Mouse (Mus musculus) stomach, embryonic 16.5 days (tissue): ENCODE data around the gene F2rl2. TPM values are rescaled to one million over a fixed set of nuclear protein-coding genes. Genes with fewer than 3 reads are reported as not detected.

Source experiments
- ATAC-seq: fragments of 200-750 bp; cut with Nextera tagmentation; 2 replicates; pipeline ENCODE4 v1.8.0; 2017; ENCODE audit warnings: moderate number of reproducible peaks, moderate TSS enrichment; ENCODE audit not compliant: insufficient read depth, low FRiP score
- H3K27ac ChIP-seq: fragments of 300-500 bp; sonication (generic); 2 replicates; pipeline ENCODE4 v1.5.1; 2014; ENCODE audit warnings: low read length
- H3K27me3 ChIP-seq: fragments of 300-500 bp; sonication (generic); 2 replicates; pipeline ENCODE4 v1.6.1; 2014; ENCODE audit warnings: low read length, control low read depth, mixed read lengths; ENCODE audit not compliant: control insufficient read depth, insufficient read depth
- H3K36me3 ChIP-seq: fragments of 300-500 bp; sonication (generic); 2 replicates; pipeline ENCODE4 v1.6.1; 2014; ENCODE audit warnings: low read length; ENCODE audit not compliant: control insufficient read depth, insufficient read depth
- H3K4me1 ChIP-seq: fragments of 300-500 bp; sonication (generic); 2 replicates; pipeline ENCODE4 v1.6.1; 2014; ENCODE audit warnings: low read length, control low read depth, mixed read lengths; ENCODE audit not compliant: control insufficient read depth, insufficient read depth
- H3K4me2 ChIP-seq: fragments of 300-500 bp; sonication (generic); 2 replicates; pipeline ENCODE4 v1.6.1; 2014; ENCODE audit warnings: low read depth, low read length, mixed read lengths
- H3K4me3 ChIP-seq: fragments of 300-500 bp; sonication (generic); replicated peaks from 2 replicates; pipeline ENCODE4 v1.5.1; 2014; ENCODE audit warnings: mild to moderate bottlenecking, low read length
- H3K9ac ChIP-seq: fragments of 300-500 bp; sonication (generic); 2 replicates; pipeline ENCODE4 v1.6.1; 2014; ENCODE audit warnings: low read length
- H3K9me3 ChIP-seq: fragments of 300-500 bp; sonication (generic); replicated peaks from 2 replicates; pipeline ENCODE4 v1.6.1; 2016; ENCODE audit warnings: low read length, control low read depth; ENCODE audit not compliant: control insufficient read depth
- WGBS: fragments of 180-500 bp; shearing (Covaris S2); extraction: QIAGEN DNeasy Blood & Tissue Kit; methylation state at CpG from one replicate; pipeline ENCODE4 v1.1.7; 2014; 5-methylcytosine and 5-hydroxymethylcytosine counted together
- polyA plus RNA-seq: library from polyadenylated mRNA; unstranded; fragments of >200 nt; fragmentation: Nextera tagmentation; extraction: Ambion mirVana; gene quantifications from 2 replicates; pipeline ENCODE4 v1.2.1, GENCODE M21; 2015

The F2rl2 gene
- polyA plus RNA-seq, 1 experiment from 2014 or later = 0.28 TPM

DNA sequence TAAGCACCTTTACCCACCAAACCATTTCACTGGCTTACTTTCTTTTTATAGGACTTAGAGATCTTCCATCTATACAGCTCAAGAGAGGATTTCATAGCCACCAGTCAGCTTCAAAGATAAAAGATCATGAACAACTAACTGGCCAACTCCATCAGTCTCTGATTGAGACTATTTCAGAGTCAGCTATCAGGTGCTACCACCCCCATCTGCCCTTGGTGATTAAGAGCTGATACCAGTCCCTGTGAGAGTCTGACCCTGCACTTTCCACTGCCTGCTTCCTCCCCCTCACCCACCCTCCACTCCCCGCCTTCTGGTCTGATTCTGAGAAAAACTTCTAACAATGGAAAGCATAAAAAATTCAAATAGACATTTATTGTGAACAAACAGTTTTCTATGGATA, 8.1 kb upstream of the F2rl2 start:
- Histone ChIP-seq H3K9ac (no peak overlapping the region), H3K9me3 (no peaks in the 10 kb centered on the region), H3K4me3 (no peak overlapping the region), H3K27me3 (no peaks in the 10 kb centered on the region), H3K36me3 (no peaks in the 10 kb centered on the region), H3K27ac (no peak overlapping the region), H3K4me2 (no peak overlapping the region), H3K4me1 (no peaks in the 10 kb centered on the region)
- ATAC-seq = no peak
- 80% methylated on average over 1 of the region's 1 CpGs for WGBS

DNA sequence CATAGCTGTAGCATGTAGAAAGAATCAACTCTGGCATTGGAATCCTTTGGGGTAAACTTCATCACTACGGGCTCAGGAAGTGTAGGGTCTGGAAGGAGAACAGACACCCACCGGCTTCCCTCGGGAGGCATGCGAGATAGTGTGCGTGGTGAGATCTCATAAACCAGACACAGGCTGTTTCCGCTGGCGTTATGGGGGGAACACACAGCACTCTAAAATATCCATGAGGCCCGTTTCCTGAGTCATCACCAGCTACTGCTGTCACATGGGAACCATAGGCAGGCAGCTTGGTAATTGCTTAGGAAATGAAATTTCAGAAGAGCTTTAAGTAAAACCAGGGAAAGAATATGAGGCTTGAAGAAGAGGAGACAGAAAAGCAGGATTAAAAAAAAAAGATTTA, 4.5 kb upstream of the F2rl2 start:
- Histone ChIP-seq H3K36me3 (no peaks in the 10 kb centered on the region), H3K9ac (no peak overlapping the region), H3K4me1 (no peaks in the 10 kb centered on the region), H3K27ac (no peak overlapping the region), H3K27me3 (no peaks in the 10 kb centered on the region), H3K4me2 (no peak overlapping the region), H3K4me3 (no peak overlapping the region), H3K9me3 (no peaks in the 10 kb centered on the region)
- WGBS = 79% methylated on average over 8 of the region's 8 CpGs
- ATAC-seq = no peak

DNA sequence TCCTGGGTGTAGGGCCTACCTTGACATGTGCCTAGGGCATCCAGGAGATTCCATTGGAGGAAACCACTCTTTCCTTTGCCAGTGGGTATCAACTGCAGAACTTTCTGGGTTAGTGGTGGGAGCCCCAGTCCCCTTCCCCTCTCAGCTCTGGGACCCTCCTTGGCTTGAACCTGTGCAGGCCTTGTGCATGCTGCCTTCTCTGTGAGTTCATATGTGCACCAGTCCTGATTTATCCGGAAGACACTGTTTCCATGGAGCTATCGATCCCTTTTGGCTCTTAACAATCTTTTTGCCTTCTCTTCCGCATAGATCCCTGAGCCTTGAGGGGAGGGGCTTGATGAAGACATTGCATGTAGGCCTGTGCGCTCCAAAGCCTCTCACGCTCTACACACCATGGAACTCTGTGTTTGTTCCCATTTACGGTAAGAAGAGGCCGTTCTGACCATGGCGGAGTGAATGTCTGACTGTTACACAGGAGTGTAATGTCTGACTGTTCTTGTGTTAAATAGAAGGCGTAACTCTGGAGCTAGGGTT, 466 bp upstream of the F2rl2 start:
- no peak overlapping the region for H3K27ac ChIP-seq
- H3K36me3 ChIP-seq = 0 out of 2 replicates have a peak, but pooled peaks cover 6% of the 10 kb centered on the region
- H3K27me3 ChIP-seq = no peaks in the 10 kb centered on the region
- 95% methylated on average over 9 of the region's 9 CpGs for WGBS
- peaks cover 3% of the 10 kb centered on the region; the same call in 1 of the 2 replicates for H3K4me1 ChIP-seq
- no peak overlapping the region for H3K4me3 ChIP-seq
- ATAC-seq = no peak
- no peaks in the 10 kb centered on the region for H3K9me3 ChIP-seq
- no peak overlapping the region for H3K9ac ChIP-seq
- no peak overlapping the region for H3K4me2 ChIP-seq

DNA sequence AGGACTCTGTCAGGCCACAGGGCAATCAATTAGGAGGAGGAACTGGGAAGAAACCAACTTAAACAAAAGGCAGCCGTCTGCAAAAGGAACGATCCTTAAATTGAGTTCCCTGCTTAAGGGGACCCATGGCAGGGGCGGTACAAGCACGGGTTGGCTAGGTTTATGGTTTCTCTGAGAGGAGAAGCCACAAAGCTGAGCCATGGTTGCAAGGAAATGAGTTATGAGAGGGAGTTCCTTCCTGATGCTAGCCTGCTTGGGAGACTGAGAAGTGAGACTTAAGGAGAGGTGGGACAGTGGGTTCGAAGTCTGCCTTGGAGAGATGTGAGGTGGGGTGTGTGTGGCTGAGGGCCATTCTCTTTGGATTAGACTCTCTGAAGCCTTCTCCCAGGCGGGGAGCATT, 1.2 kb downstream of the F2rl2 start:
- peak overlapping the region; percentile 52; the same call in 1 of the 2 replicates for H3K9ac ChIP-seq
- H3K27me3 ChIP-seq = no peaks in the 10 kb centered on the region
- no peak overlapping the region; the same call in 1 of the 2 replicates for H3K27ac ChIP-seq
- no peak overlapping the region for H3K4me2 ChIP-seq
- H3K4me3 ChIP-seq = no peak overlapping the region
- no peaks in the 10 kb centered on the region for H3K9me3 ChIP-seq
- 0 out of 2 replicates have a peak, but pooled peaks cover 6% of the 10 kb centered on the region for H3K36me3 ChIP-seq
- ATAC-seq = no peak
- WGBS = 38% methylated on average over 6 of the region's 6 CpGs
- H3K4me1 ChIP-seq = peaks cover 5% of the 10 kb centered on the region; the same call in 1 of the 2 replicates

DNA sequence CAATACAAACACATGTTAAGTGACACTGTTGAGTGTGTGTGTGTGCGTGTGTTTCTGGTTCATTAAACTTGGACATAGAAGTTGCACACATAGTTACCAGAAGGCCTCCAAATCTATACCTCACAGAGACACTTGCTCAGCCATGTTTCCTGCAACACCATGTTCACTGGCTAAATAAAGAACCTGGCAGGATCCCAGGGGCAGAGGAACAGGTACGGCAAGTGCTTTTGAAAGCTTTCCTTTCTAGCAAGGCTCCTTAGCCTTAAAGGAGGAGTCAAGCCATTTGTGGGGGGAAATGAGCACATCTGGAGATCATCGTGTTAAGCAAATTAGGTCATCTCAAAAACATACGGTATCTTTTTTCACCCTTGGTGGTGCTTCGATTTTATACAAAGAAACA, 6.7 kb downstream of the F2rl2 start:
- no peak for ATAC-seq
- no peaks in the 10 kb centered on the region for H3K27me3 ChIP-seq
- H3K9me3 ChIP-seq = no peaks in the 10 kb centered on the region
- 60% methylated on average over 5 of the region's 5 CpGs for WGBS
- H3K4me3 ChIP-seq = no peak overlapping the region
- peaks cover 3% of the 10 kb centered on the region; the same call in 1 of the 2 replicates for H3K4me1 ChIP-seq
- H3K36me3 ChIP-seq = 0 out of 2 replicates have a peak, but pooled peaks cover 6% of the 10 kb centered on the region
- no peak overlapping the region for H3K27ac ChIP-seq
- H3K4me2 ChIP-seq = no peak overlapping the region
- no peak overlapping the region for H3K9ac ChIP-seq

DNA sequence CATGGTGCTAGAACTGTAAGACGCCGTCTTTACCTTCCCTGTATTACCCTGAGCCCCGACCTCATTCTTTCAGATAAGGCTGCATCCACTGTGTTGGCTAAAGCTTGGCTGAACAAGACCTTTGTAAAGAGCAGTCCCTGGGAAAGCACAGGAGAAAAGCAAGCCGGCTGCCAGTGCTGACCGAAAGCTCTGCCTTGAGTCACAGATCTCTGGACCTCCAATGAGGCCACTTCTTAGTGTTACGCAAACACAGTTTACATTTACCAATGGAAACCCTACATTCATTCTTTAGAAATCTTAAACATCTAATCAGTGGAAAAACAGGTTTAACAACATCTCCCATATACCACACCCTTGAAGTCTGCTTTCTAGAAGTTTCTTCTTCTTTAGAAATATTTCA, 8.9 kb downstream of the F2rl2 start:
- no peak overlapping the region for H3K4me3 ChIP-seq
- H3K9ac ChIP-seq = no peak overlapping the region
- no peaks in the 10 kb centered on the region for H3K9me3 ChIP-seq
- 66% methylated on average over 6 of the region's 6 CpGs for whole genome bisulfite sequencing
- no peaks in the 10 kb centered on the region for H3K27me3 ChIP-seq
- 0 out of 2 replicates have a peak, but pooled peaks cover 6% of the 10 kb centered on the region for H3K36me3 ChIP-seq
- H3K4me2 ChIP-seq = peak overlapping the region; percentile 16; the same call in 1 of the 2 replicates
- ATAC-seq = peak; percentile 87
- peaks cover 3% of the 10 kb centered on the region; the same call in 1 of the 2 replicates for H3K4me1 ChIP-seq
- peak overlapping the region; percentile 83 for H3K27ac ChIP-seq

DNA sequence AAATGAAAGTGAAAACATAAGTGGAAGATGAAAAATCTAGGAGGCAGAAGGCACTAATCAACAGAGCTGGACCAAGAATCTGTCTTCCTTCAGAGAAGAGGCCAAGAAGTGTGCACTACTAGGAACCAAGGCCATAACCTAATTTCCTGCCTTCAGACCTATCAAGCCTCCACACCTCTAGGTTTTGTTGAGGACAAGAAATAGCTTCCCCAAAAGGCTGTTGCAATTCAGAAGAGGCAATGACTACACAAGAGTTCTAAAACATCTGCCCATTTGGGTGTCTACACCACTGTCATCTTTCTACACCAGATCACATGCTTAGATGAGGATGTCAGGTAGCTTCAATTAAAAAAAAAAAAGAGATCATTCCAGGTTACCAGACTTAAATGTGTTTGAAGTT, 15.4 kb downstream of the F2rl2 start:
- Histone ChIP-seq H3K9ac (no peak overlapping the region), H3K4me3 (no peak overlapping the region), H3K4me2 (no peak overlapping the region), H3K4me1 (no peaks in the 10 kb centered on the region), H3K27ac (no peak overlapping the region), H3K9me3 (no peaks in the 10 kb centered on the region), H3K27me3 (no peaks in the 10 kb centered on the region), H3K36me3 (no peaks in the 10 kb centered on the region)
- no peak for ATAC-seq

DNA sequence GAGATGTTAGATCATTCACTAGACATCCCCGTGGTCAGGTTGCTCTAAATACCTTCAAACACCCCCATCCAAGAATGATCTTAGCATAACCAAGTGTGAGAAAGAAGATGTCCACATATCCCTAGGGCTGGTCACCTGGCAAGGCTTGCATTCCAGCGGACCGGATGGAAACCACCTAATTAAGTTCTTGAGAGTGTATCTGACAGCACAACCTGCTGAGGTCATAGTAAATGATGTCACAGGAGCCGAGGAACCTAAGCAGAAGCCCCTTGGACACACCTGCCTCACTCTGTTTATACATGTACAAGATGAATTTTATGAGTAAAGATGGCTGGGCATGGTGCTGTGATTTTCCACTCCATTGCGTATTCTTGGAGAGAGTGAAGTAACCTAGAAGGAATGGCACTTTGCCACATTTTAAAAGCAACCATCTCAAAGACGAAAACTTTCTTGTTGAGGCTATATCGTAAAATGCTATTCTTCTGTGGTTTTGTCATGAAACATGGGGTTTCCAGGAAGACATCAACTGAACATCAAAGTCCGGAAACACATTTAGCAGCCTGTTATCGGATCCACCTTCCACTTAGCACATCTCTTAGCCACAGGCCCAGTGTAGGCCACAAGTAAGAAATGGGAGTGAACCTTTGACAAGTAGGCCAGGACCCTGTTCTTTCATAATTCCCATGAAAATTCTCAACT, 16.1 kb downstream of the F2rl2 start:
- Histone ChIP-seq H3K27me3 (no peaks in the 10 kb centered on the region), H3K4me1 (no peaks in the 10 kb centered on the region), H3K4me2 (no peak overlapping the region), H3K9me3 (no peaks in the 10 kb centered on the region), H3K36me3 (no peaks in the 10 kb centered on the region), H3K27ac (no peak overlapping the region), H3K4me3 (no peak overlapping the region), H3K9ac (no peak overlapping the region)
- ATAC-seq = no peak
- 84% methylated on average over 9 of the region's 9 CpGs for WGBS

DNA sequence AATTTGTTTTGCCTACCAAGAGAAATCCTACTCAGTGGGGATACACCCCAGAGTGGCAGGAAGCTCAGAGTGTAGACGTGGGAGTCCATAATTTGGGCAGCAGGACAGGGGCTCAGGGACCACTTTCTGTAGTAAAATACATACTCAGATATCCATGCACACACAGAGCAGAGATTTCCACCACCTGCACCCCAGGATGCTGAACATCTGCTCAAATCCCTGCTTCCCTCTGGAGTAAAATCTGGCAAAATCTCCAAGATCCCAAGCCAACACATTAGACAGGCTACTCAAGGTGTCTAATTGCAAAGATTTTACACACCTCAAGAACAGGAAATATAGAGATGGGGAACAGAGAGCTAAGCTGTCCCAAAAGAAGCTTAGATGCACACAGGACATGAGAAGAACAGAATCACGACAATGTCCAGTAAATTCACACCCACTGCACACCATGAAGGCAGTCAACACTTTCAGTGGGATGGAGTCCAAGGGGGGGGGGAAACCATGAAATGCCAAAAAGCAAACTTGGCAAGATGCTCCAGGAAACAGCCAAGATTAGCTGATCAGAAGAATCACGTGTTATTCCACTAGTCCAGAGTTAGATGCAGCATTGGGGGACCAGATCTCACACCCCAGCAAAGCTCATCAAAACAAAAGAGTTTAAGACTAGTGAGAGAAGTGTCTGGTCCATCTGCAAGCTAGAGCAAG, 17.8 kb downstream of the F2rl2 start:
- no peaks in the 10 kb centered on the region for H3K4me1 ChIP-seq
- no peak overlapping the region for H3K4me3 ChIP-seq
- no peak for ATAC-seq
- H3K9ac ChIP-seq = no peak overlapping the region
- no peaks in the 10 kb centered on the region for H3K36me3 ChIP-seq
- no peaks in the 10 kb centered on the region for H3K9me3 ChIP-seq
- no peaks in the 10 kb centered on the region for H3K27me3 ChIP-seq
- H3K27ac ChIP-seq = no peak overlapping the region
- 51% methylated on average over 3 of the region's 3 CpGs for WGBS
- H3K4me2 ChIP-seq = no peak overlapping the region
